Mouse (Mus musculus) left cerebral cortex, adult 2 months (tissue): ENCODE measurements around the gene Ifna16. TPM values are rescaled to one million over a fixed set of nuclear protein-coding genes. Genes with fewer than 3 reads are reported as not detected.

Experiments used
- DNase-seq, 2 experiments: peaks; one replicate each; pipeline ENCODE4 v3.0.0; 2021 to 2022; ENCODE audit warnings: low spot score in 2 of 2, mixed read lengths in 1 of 2; ENCODE audit errors: extremely low spot score in 1 of 2
- H3K27ac ChIP-seq: fragments of 200-600 bp; 2 replicates; pipeline ENCODE4 v1.8.1; 2022
- H3K4me3 ChIP-seq: fragments of 200-600 bp; 2 replicates; pipeline ENCODE4 v1.8.1; 2022
- CTCF ChIP-seq: fragments of 200-600 bp; IDR thresholded peaks from 2 replicates; pipeline ENCODE4 v1.8.1; 2022; ENCODE audit warnings: antibody characterized with exemption, mild to moderate bottlenecking, moderate library complexity
- intact Hi-C: fragments of 180-260 bp; cut with DNase I; formaldehyde crosslinking; loops from one replicate; pipeline ENCODE4 v1.15.1; 2025
- long read RNA-seq, 2 experiments: library from polyadenylated mRNA; stranded (forward); transcript quantifications; one replicate each; pipeline ENCODE4 v2.0.0; 2021; ENCODE audit warnings: borderline mapping rate in 2 of 2
- total RNA-seq, 2 experiments: library from RNA; stranded (reverse); gene quantifications; 2 replicates each; pipeline ENCODE4 v1.2.3; 2021

The Ifna16 gene
- total RNA-seq: not detected
- long read RNA-seq, experiment 1: 0 reads
- long read RNA-seq, experiment 2: 0 reads

DNA sequence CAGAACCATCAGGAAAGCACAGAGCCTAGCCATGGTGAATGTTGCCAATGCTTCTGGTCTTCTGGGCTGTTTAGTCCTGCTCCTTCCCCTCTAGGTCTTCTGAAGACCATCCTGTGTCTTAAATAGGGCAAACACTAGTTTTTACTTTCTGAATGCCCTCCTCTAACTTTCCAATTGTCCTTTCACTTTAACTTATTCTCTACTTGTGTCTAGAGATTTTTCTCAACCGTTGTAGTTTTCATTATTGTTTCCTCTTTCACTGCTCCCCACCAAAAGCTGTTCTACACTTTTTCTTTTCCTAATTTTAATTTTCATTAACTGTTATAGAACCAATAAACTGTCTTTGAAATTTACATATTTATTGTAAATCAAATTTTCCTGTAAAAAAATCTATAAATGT, at the start of gene Ifna16:
Gene Ifna16 (minus strand): TSS at position 101 of the 400 bp plus-strand sequence.
- DNase-seq: no peak
- H3K27ac ChIP-seq: no peak within 1 kb of the TSS
- intact Hi-C loops: no loop called here
- H3K4me3 ChIP-seq: no peak within 1 kb of the TSS
- no peak for TF ChIP-seq CTCF

DNA sequence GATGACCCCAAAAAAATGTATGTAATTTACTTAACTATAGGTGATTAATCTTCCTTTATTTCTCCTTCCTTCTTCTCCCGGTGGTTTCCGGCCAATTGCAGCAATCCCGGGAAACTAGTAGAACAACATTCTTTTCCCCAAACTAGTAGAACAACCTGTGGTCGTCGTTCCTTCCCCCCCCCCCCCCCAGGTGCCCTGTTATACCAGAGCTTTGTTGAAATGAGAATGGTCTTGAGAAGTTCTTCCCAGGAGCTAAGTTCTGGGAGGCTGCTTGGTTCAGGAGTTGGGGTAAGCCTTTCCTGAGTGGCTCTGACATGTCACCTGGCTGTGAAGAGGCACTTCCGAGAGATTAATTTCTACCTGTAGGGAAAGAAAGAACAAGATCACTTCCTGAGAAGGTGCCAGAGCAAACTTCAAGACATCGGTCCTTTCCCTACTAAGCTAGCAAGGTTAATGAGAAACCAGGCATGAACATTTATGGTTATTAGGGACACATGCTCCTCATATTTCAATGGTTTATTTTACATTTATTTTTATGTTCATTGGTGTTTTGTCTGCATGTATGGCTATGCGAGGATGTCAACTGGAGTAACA, 46.9 kb upstream of the Ifna16 start:
- H3K4me3 ChIP-seq: no peak overlapping the region
- no peak for DNase-seq
- no peak for TF ChIP-seq CTCF
- no peak overlapping the region for H3K27ac ChIP-seq
- intact Hi-C loops: no loop called here

DNA sequence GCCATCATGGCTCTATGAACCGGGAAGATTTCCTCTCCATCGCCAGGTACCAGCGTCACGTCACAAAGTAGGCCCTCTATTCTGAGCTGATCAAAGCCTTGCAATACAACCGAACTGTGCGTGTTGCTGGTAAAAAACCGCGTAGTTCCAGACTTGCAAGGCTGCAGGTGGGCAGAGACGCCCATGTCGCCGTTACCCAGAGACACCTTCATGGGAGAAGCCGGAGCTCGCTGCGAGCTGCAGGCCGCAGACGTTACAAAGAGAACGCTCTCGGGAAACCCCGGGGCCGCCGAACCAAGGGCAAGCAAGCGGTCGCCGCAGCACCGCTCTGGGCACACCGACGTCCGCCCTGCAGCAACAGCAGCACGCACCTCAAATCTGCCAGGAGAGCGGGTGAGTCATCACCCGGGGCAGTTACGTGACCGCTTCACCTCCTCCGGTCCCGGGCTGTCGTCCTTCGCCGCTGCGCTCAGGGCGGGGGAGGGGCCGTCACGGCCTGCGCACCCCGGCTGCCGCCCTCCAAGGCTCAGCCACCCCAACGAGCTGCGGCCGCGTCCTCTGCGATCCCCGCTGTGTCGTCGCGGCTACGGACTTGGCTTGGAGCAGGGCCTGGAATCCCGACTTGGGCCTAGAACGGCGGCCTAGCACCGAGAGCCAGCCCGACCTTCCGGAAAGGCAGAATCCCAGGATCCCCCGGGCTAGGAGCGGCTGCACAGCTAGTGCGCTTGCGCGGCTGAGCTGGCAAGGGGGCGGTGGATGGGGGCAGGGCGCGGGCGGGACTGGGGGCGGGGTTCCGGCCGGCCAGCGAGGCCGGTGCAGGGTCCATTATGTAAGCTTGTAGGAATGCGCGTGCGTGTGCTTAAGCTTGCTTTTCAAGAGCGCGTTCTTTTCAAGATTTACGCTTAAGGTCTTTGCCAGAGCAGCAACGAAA, 45.3 kb upstream of the Ifna16 start, which contains the start of the genes Gm26566 and Klhl9:
Gene Gm26566 (plus strand): TSS at position 15 of the 931 bp plus-strand sequence.
Gene Klhl9 (minus strand): TSS at position 675 of the 931 bp plus-strand sequence.
- no peak for TF ChIP-seq CTCF
- H3K27ac ChIP-seq: peak within 1 kb of the TSS; percentile 99
- H3K4me3 ChIP-seq: peak within 1 kb of the TSS; percentile 99
- intact Hi-C loops: no loop called here
- peak; percentile 88 to 89 for DNase-seq

DNA sequence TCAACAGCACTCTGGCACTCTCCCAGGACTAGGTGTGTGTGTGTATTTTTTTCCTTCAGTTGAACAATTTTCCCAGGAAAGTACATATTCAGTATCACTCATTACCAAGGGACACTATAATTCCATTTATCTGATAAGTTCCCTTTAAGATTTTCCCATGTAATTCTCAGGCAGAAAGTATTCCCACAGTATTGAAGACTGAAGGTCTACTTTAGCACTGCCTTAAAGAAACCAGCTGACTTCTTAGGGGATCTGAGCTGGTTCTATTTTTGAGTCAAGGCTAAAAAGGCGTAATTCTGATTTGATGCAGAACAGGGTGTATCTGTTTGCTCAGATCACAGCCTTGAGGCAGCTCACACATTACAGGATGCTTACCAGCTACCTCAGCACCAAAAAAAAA, 42.0 kb upstream of the Ifna16 start:
- no peak overlapping the region for H3K27ac ChIP-seq
- no peak for TF ChIP-seq CTCF
- intact Hi-C loops: no loop called here
- no peak for DNase-seq
- H3K4me3 ChIP-seq: peak overlapping the region; percentile 99

DNA sequence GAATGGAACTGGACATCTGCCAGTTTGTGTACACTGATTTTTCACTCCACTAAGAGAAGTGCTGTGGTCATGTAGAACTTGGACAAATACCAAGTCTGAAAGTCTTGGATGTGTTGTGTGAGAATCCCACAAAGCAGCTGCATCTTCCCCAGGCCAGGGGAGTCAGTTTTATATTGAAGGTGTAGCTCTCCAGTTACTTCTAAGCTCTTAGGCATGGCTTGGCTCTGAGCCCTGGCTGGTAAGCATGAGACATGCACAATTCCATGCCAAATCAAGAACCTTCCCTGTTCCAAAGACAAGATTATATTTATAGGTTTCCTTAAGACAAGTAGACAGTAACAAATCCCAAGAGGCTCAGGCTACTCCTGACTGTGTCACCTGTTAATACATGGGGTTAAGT, 38.3 kb upstream of the Ifna16 start:
- Histone ChIP-seq H3K27ac (no peak overlapping the region), H3K4me3 (no peak overlapping the region)
- intact Hi-C loops: no loop called here
- DNase-seq: no peak
- TF ChIP-seq CTCF: no peak

DNA sequence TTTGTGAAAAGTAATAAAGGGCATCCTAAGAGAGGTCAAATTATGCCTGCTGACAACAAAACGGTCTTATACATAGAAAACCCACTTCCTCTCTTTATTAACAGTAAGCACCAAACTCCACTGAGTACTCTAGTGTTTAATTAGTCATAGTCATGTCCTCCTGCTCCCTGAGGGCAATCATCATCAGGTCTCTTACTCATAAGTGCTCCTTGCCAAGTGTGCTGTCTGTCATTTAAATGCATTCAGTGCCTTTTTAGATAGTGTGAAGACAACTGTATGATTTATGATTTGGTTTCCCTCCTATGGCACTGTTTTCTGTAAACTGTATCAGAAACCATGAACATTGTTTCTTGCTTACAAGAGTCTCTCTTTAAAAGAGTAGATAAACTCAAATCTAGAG, 37.6 kb upstream of the Ifna16 start:
- Histone ChIP-seq H3K27ac (no peak overlapping the region), H3K4me3 (no peak overlapping the region)
- intact Hi-C loops: no loop called here
- no peak for DNase-seq
- TF ChIP-seq CTCF: no peak

DNA sequence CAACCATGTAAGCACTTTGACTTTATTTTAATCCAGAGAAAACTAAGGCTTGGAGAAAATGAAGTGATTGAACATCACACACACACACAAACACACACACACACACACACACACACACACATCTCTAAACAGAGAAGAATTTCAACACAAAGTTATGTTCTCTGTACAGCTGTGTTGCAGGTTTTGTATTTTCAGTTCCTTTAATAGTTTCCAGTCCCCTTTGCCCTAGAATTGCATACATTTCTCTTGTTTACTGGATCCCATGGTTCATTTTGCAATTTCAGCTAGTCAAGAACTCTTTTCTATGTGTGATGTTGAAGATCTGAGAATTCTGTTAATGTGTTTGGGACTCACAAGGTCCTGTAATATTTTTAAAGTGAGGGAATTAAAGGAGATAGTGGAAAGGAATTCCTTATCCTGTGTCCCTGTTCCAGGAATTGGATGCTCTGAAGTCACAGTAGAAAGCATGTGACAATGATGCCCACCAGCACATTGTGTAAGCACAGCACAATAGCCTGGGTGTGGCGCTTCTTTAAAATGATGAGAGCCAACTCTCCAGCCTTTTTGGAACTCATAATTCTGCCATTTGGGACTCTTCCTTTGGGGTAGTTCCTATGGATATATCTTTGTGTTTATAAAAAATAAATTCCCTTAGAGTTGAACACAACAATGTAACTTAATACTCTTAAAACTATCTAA, 30.6 kb upstream of the Ifna16 start:
- DNase-seq: no peak
- Histone ChIP-seq H3K4me3 (no peak overlapping the region), H3K27ac (no peak overlapping the region)
- TF ChIP-seq CTCF: no peak
- intact Hi-C loops: no loop called here

DNA sequence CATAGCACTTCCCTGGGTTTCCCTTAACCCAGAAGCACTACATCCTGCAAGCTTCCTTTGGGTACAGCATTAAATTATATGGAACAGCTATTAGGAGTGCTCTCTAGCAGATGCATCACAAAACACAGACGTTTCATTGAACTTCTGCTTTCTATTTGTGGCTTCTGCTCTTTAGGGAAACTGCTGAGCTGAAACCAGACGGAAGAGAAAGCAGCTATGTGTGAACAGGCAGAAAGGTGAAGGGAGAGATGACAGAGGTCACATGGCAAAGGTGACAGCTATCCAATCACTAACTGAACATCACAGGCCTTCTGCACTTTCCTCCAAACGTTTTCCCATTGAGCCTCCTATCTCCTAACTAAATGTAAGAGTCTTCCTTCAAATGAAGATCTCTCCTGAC, 29.2 kb upstream of the Ifna16 start:
- intact Hi-C loops: no loop called here
- Histone ChIP-seq H3K4me3 (no peak overlapping the region), H3K27ac (no peak overlapping the region)
- TF ChIP-seq CTCF: no peak
- DNase-seq: no peak

DNA sequence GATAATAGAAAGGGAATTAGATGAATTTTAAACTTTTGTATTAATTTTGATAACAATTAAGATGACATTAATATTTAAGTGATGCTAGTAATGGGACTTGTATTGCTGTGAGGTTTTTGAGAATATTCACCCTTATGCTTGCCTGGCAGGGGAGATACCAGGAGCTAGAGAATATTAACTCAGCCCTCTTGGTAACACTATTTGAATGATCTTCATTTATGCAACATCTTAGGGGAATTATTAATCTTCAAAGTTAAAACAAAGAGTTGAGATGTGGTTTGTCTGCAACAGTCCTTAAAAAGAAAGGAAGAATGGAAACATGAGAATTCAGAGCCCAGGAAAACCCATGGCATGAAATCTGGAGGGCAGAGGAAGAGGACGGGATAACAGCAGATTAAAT, 22.6 kb upstream of the Ifna16 start:
- no peak for DNase-seq
- Histone ChIP-seq H3K27ac (no peak overlapping the region), H3K4me3 (no peak overlapping the region)
- intact Hi-C loops: no loop called here
- TF ChIP-seq CTCF: no peak

DNA sequence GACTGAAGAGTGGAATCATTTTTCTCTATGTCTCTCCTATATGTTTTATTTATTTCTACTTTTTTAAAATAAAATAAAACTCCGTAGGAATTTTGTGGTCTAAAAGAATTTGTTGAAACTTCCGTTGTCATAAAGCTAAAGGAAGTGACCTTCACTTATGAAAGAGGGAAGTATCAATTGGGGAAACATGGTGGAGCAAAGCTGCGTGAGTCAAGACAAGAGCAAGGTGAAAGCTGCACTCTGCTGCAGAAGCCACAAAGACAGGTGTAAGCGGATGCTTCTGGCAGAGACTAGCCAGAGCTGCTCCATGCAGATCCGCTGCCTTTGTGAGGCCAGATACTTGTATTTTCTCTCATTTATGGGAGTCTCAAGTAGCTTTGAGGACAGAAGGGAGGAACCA, 22.1 kb upstream of the Ifna16 start:
- intact Hi-C loops: no loop called here
- DNase-seq: no peak

DNA sequence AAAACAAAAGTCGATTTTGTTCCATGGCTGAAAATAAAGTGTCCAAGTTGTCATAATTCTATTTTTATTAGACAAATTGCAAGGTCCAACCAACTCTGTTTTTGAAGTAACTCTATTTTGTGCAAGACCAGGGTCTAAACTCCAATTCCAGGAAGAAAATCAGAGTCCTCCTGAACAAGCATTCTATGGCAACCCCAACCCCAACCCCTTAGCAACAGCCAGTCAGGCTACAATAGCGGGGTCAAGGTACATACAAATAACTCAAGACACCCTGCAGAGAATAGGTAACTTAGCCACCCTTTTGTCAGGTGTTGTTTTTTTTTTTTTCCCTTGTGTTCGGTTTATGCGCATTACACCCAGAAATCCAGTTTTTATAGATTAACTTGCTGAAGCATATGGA, 21.0 kb upstream of the Ifna16 start:
- TF ChIP-seq CTCF: no peak
- Histone ChIP-seq H3K4me3 (no peak overlapping the region), H3K27ac (no peak overlapping the region)
- no peak for DNase-seq
- intact Hi-C loops: loop anchor here (2.0 kb wide), 1 partner anchor 29 kb away; no protein-coding TSS in a partner anchor

More for the DNA sequence above, 22.1 kb upstream of the Ifna16 start:
- no peak for TF ChIP-seq CTCF
- no peak overlapping the region for H3K4me3 ChIP-seq
- H3K27ac ChIP-seq: no peak overlapping the region

DNA sequence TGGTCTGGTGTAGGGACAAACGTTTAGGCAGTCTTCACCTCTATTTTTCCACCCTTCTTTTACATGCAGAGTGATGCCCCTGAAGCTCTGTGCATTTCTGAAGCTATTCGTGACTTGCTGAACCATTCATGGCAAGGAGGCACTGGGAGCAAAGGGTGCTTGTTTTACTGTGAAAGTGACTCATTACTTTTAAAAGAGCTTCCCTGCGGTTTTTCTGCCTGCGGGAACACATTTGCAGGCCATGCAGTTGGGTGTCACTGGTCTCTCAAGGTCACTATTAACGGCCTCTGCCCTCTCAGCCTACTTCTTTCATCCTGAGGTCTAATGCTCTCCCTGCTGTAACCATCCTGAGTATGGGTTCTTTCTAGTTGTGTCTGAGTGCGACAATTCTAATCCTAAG, 20.4 kb upstream of the Ifna16 start:
- no peak for TF ChIP-seq CTCF
- no peak overlapping the region for H3K27ac ChIP-seq
- no peak overlapping the region for H3K4me3 ChIP-seq
- intact Hi-C loops: loop anchor here (2.0 kb wide), 1 partner anchor 30 kb away; no protein-coding TSS in a partner anchor
- DNase-seq: no peak
